Mouse (Mus musculus) urinary bladder, postnatal 4 days (tissue): ENCODE measurements at regions not wholly inside any gene's neighbourhood (a gene's known extent, or its start where the extent isn't known, plus 50 kb on each side); places are given as distances from the start of the nearest gene placed in this dataset.
A peak's percentile ranks its signal among the peaks of the same experiment; 100 is the strongest.

ENCODE experiments used
- DNase-seq, 2 experiments: peaks; one replicate each; pipeline ENCODE4 v3.0.0; 2021 to 2022; ENCODE audit warnings: low spot score in 2 of 2

- DNase-seq: no peak
These were observed 78.8 kb downstream of the Zfp619 start for GRCm38 (mm10) chr7:39596403-39596802.

GRCm38 (mm10) chr7:39613767-39614166, 96.2 kb downstream of the Zfp619 start:
- no peak for DNase-seq

- DNase-seq: no peak
These were observed 97.5 kb downstream of the Zfp619 start for GRCm38 (mm10) chr7:39615092-39615491.

GRCm38 (mm10) chr7:39621796-39622195, 104.2 kb downstream of the Zfp619 start:
- no peak for DNase-seq

GRCm38 (mm10) chr7:39632836-39633235, 115.3 kb downstream of the Zfp619 start:
- no peak for DNase-seq

- no peak for DNase-seq
These were observed 124.8 kb downstream of the Zfp619 start for GRCm38 (mm10) chr7:39642333-39642732.

GRCm38 (mm10) chr7:39643323-39643722, 125.8 kb downstream of the Zfp619 start:
- DNase-seq: no peak

- DNase-seq: no peak
These were observed 133.0 kb downstream of the Zfp619 start for GRCm38 (mm10) chr7:39650483-39651102.

- no peak for DNase-seq
These were observed 137.2 kb downstream of the Zfp619 start for GRCm38 (mm10) chr7:39654563-39655286.

- DNase-seq: peak in 1 of 2 experiments; percentile 28
These were observed 137.7 kb downstream of the Zfp619 start for GRCm38 (mm10) chr7:39655287-39655652.

GRCm38 (mm10) chr7:39655709-39656397, 138.3 kb downstream of the Zfp619 start:
- no peak for DNase-seq

- DNase-seq: no peak
These were observed 142.0 kb downstream of the Zfp619 start for GRCm38 (mm10) chr7:39659597-39659996.

- DNase-seq: no peak
These were observed 157.7 kb downstream of the Zfp619 start for GRCm38 (mm10) chr7:39675124-39675846.

- no peak for DNase-seq
These were observed 158.3 kb downstream of the Zfp619 start for GRCm38 (mm10) chr7:39675847-39676238.

- DNase-seq: no peak
These were observed 162.8 kb downstream of the Zfp619 start for GRCm38 (mm10) chr7:39680411-39680810.

- DNase-seq: no peak
These were observed 179.0 kb downstream of the Zfp619 start for GRCm38 (mm10) chr7:39696589-39696988.

- DNase-seq: no peak
These were observed 183.9 kb downstream of the Zfp619 start for GRCm38 (mm10) chr7:39701506-39701905.

- no peak for DNase-seq
These were observed 187.8 kb downstream of the Zfp619 start for GRCm38 (mm10) chr7:39705118-39706095.

GRCm38 (mm10) chr7:39706606-39707005, 189.0 kb downstream of the Zfp619 start:
- DNase-seq: no peak

GRCm38 (mm10) chr7:39716340-39717150, 199.0 kb downstream of the Zfp619 start:
- no peak for DNase-seq
